Mouse (Mus musculus): ENCODE measurements at regions not wholly inside any gene's neighbourhood (a gene's known extent, or its start where the extent isn't known, plus 50 kb on each side); places are given as distances from the start of the nearest gene placed in this dataset.

- no peak for DNase-seq (ENCODE audit: low spot score)
Observed at GRCm38 (mm10) chr5:46278190-46278589, 420.8 kb upstream of the Lcorl start.

GRCm38 (mm10) chr5:46256730-46257129 lies 399.3 kb upstream of the Lcorl start:
- no peak for DNase-seq (ENCODE audit: low spot score)

DNA sequence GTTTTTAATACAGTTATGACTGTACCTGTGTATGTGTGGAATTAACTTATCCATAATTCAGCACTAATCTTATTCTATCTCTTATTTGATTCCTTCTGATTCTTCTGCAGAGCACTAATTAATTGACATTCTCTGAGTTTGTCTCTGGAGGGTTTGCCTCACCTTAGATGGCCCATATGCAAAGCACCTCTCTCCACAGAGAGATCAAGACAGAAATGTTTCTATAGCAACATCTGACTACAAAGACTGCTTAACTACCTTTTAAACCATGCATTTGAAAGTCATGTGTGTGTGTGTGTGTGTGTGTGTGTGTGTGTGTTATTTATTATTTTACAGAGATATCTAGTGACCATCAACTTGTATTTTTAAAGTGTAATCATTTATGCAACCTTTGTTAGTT lies 396.5 kb upstream of the Lcorl start:
- no peak for DNase-seq (ENCODE audit: low spot score)

DNA sequence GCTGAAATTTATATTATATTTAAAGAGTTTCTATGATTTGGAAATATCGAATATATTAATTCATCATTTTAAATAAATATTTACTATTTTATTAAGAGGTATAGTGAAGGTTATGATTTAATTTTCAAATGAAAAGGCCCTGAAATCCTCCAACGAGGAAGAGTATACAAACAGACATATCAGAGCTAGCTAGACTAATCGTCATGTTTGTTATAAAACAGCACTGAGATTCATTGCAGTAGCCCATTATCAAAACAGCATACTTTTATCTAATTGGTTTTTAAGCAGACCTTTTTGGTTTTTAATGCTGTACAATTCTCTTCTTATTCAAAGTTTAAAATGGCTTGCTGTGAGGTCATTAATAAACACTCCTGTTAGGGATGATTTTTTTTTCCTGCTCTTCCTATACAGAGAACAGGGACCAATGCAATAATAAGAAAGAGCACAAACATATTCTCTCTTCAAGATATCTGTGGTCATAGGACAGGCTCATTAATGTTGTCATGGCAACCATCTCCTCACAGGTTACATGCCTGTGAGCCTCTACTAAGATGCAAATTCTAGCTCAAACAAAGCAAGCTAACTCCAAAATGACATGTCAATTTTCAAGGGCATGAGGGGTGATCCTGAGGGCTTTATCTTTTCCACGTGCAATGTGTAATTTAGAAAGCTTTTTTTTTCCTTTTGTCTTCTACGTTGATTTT lies 378.1 kb upstream of the Lcorl start:
- no peak for DNase-seq (ENCODE audit: low spot score)

DNA sequence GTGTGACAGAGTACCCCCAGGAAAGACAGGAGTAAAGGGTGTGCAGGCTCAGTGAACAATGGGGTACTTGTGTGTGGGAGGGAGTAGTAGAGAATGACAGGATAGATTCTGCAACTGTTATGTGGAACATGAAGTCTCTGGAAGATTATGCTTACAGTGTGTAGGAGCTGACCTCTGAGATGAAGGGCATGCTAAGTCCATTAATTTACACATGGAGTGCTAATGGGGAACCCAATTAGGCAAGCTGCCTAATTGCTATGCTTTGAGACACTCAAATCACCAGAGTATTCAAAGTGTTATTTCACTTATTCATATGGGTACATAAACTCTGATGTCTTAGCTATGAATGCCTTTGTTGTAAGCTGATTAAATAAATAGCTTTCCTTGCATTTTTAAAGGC lies 375.4 kb upstream of the Lcorl start:
- DNase-seq (ENCODE audit: low spot score) = no peak

DNA sequence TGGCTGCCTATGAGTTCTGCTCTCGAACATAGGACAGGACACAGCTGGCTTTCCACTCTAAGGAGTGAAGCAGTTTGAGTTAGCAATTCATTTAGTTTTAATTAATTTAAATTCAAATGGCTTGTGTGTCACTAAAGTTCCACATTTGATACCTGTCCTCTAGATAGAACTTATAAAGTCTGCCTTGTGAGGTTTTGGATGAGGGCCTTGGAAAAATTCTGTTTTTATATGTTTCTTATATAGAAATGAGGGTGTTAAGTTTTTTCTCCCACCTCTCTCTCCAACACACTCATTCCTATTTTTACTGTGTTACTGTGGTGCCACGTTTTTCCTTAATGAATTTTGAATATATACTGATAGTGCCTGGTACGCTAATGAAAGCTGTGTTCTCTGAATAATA lies 371.3 kb upstream of the Lcorl start:
- no peak for DNase-seq (ENCODE audit: low spot score)

DNA sequence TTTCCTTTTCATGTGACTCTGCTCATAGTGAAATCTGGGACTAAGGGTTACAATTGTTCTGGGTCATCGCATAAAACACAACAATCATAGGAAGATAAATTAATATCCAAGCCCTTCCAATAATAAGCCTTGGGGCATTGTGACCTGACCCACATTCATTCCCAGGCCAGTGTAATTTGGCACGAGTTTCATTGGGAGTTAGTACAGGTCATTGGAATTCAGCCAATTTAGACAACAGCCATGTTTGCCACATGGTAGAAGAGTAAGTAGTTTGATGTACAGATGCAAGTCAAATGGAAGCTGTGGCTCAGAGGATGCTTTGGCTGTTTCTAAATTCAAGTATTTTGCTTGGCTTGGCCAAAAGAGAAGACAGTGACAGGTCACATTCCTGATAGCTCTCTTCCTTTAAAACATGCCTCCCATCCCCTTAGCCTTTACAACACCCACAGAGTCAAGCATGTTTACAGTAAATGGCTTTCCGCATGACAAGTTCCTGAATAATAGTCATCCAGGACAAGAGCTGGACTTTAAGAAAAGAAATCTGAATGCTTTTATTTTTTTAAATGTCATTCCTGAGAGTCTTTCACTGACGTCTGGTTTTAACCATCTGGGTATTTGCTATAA lies 355.5 kb upstream of the Lcorl start:
- DNase-seq (ENCODE audit: low spot score) = no peak

DNA sequence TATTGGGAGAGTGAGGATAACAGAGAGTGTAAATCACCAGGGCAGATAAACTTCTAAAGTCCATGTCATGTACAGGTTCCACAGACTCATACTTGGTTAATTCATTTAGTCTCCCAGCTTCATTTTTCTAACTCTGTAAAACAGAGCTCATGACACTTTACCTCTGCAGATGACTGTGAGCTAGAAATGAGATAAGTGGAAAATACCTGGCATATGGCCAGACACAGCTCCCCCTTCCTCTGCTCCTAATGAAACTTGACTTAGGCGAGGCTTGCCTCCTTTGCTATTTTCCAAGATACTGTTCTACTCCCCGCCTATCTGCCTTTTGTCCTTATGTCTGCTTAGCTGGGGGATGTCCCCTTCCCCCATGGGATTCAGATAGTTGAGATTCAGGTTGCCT lies 351.7 kb upstream of the Lcorl start:
- DNase-seq (ENCODE audit: low spot score) = no peak

GRCm38 (mm10) chr5:46203744-46204143 lies 346.3 kb upstream of the Lcorl start:
- no peak for DNase-seq (ENCODE audit: low spot score)

- DNase-seq (ENCODE audit: low spot score) = no peak
Observed at GRCm38 (mm10) chr5:46202457-46202772, 345.0 kb upstream of the Lcorl start.

DNA sequence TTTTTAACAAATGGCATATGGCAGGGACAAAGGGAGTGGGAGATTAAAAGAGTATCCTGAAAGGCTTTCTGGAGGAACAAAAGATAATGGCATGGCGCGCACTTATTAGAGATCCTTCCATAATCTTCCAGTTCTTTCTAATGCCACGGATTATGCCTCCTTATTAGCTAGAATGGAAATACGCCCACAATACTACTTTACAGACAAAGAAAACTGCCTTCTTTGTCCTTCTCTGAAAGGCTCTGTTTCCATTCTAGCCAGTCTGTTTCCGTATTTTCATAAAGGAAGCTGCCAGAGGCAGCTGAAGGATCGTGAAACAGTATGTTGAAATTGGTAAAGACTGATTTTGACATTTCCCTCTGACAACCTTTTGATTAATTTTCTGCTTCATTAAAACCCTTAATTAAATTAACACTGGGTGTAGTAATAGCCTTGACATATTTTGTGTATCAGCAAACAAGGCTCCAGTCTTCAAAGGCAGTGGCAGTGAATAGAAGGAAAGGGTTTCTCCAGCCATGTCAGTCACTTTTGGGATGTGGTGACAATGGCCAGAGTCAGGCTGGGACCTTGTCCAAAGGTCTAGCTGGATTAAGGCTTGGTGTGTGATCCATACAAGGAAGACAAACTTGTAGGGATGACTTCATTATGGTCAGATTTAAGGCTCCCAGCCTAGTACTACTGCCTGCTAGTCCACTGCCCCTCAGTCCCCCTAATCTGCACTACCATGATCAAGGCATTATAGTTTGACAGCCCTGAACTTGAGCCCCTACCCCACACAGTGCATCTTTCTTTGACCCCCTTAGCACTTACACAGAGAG lies 344.4 kb upstream of the Lcorl start:
- DNase-seq (ENCODE audit: low spot score) = no peak

- no peak for DNase-seq (ENCODE audit: low spot score)
Observed at GRCm38 (mm10) chr5:46186908-46187307, 329.5 kb upstream of the Lcorl start.

- no peak for DNase-seq (ENCODE audit: low spot score)
Observed at GRCm38 (mm10) chr5:46182157-46182556, 324.7 kb upstream of the Lcorl start.

GRCm38 (mm10) chr5:46172315-46172714 lies 314.9 kb upstream of the Lcorl start:
- no peak for DNase-seq (ENCODE audit: low spot score)

GRCm38 (mm10) chr5:46160774-46161173 lies 303.4 kb upstream of the Lcorl start:
- DNase-seq (ENCODE audit: low spot score) = no peak

- no peak for DNase-seq (ENCODE audit: low spot score)
Observed at GRCm38 (mm10) chr5:46151973-46152372, 294.6 kb upstream of the Lcorl start.

DNA sequence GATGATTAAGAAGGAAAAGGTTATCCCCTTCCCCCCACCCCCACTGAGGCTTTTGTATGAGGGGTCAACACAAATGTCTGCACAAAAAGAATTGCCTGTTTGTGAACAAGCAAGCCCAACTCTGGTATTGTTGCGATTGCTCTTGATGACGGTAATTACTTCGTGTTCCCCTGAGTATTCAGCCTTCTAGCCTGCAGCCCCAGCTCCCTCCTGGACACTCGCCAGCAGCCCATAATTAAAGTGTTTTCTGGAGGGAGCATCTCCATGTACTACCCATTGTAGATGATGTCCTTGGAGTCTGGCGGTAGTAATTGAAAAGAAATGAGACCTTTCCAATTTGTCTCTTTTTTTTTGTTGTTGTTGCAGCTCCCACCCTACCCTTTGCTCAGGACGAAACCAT lies 293.4 kb upstream of the Lcorl start:
- no peak for DNase-seq (ENCODE audit: low spot score)

- no peak for DNase-seq (ENCODE audit: low spot score)
Observed at GRCm38 (mm10) chr5:46149851-46150615, 292.6 kb upstream of the Lcorl start.

DNA sequence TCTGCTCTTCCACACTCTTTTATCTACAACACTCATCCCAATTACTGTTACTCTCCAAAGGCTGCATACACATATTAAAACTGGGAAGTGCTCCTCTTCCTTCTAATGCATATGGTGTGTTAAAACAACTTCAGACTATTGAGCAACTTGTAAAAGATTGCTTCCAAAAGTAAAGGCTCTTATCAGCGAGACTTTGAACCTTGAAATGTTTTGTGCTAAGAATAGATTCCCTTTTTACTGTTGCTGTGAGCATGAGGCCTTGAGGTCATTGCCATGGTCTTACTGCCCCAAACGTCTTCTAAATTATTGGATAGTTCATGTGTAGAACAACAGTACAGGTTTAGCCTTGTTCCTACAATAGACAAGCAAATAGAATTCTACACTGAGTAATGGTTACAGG lies 281.6 kb upstream of the Lcorl start:
- no peak for DNase-seq (ENCODE audit: low spot score)

GRCm38 (mm10) chr5:46137695-46138094 lies 280.3 kb upstream of the Lcorl start:
- no peak for DNase-seq (ENCODE audit: low spot score)

DNA sequence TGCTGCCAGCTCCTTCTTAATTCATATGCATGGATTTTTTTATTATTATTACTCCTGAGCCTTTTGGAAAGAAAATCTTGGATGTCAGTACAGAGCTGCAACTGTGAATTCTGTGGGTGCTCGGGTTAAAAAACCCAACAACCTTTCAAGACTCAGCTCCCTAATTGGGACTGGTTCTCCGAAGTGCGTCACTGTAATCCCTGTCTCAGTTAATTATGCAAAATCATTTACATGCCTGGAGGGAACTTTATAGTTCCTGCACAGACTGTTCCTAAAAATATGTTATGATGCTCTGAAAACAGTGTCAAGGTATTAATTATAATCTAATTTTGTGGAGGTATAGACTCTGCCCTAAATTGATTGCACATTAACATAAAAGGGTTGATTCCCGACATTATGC lies 250.6 kb upstream of the Lcorl start:
- no peak for DNase-seq (ENCODE audit: low spot score)

- DNase-seq (ENCODE audit: low spot score) = no peak
Observed at GRCm38 (mm10) chr5:46103350-46103749, 245.9 kb upstream of the Lcorl start.

DNA sequence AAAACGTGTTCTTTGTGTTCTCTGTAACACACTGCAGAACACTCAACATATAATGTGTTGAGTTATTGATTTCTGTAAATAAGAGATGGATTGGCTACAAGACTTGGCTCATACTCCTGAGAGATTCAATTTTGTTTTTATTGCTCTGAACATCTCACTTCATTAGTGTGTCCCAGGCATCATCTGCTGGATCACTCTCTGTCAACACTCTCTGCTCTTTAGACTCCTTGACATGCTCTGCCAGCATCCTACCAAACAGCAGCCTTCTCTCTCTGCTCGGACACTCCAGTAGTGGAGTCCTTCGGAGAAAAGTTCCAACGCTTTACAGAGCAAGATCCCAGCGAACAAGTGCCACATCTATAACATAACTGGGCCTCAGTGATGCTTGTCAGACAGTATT lies 235.1 kb upstream of the Lcorl start:
- no peak for DNase-seq (ENCODE audit: low spot score)

All from urinary bladder, postnatal 25 days (tissue).